Mouse (Mus musculus) bone marrow, adult 2 months (tissue): ENCODE results near the gene Mtcl1. TPM values are rescaled to one million over a fixed set of nuclear protein-coding genes. Genes with fewer than 3 reads are reported as not detected.

Experiments used
- H3K27ac ChIP-seq: fragments of 200-500 bp; 2 replicates; pipeline ENCODE4 v1.5.1; 2012; ENCODE audit warnings: low read depth, mild to moderate bottlenecking, control low read depth, inconsistent platforms, low read length; ENCODE audit not compliant: control insufficient read depth, poor library complexity, insufficient read depth
- H3K4me1 ChIP-seq: fragments of 200-500 bp; 2 replicates; pipeline ENCODE4 v1.6.1; 2011; ENCODE audit warnings: low read length; ENCODE audit not compliant: control insufficient read depth, insufficient read depth
- H3K4me3 ChIP-seq: fragments of 200-500 bp; replicated peaks from 2 replicates; pipeline ENCODE3; 2011; ENCODE audit warnings: mild to moderate bottlenecking, low read depth, low read length, control low read depth; ENCODE audit not compliant: control insufficient read depth
- CTCF ChIP-seq: fragments of 200-500 bp; IDR thresholded peaks from 2 replicates; pipeline ENCODE4 v1.5.1; 2011; ENCODE audit warnings: low read length, control low read depth; ENCODE audit not compliant: control insufficient read depth, insufficient read depth
- POLR2A ChIP-seq: fragments of 200-500 bp; IDR thresholded peaks from 2 replicates; pipeline ENCODE4 v1.6.1; 2011; ENCODE audit warnings: low read depth, mild to moderate bottlenecking, control low read depth, low read length, borderline replicate concordance; ENCODE audit not compliant: control insufficient read depth
- WGBS: fragments of 180-500 bp; shearing (Covaris S2); methylation state at CpG from one replicate; pipeline ENCODE4 v1.1.7; 2018; 5-methylcytosine and 5-hydroxymethylcytosine counted together
- polyA plus RNA-seq: library from polyadenylated mRNA; stranded (reverse); fragments of >200 nt; gene quantifications from 2 replicates; pipeline ENCODE4 v1.2.4, GENCODE M21; 2011; ENCODE audit warnings: low replicate concordance; ENCODE audit not compliant: missing spikeins, insufficient read depth, insufficient read length

Mtcl1 gene
- polyA plus RNA-seq, 1 experiment = 4.2 TPM

DNA sequence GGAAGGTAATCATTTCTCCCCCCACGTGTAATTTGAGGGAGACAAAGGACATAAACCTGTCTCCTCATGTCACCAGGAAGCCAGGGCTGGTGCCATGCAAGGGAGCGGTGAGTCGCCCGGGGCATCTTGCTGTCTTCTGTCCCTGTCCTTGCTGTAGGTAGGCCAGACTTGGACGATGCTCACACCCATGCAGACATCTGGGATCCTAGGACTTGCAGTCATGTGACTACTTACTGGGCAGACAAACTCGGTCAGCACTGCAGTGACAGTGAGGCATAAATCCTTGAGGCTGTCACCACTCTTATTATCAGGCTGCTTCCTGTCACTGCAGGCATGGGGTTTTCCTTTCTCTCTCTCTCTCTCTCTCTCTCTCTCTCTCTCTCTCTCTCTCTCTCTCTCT is 107.9 kb downstream of the Mtcl1 start:
- H3K4me3 ChIP-seq = no peak overlapping the region
- TF ChIP-seq CTCF = no peak
- TF ChIP-seq POLR2A = no peak
- WGBS = 75% methylated on average over 6 of the region's 6 CpGs

DNA sequence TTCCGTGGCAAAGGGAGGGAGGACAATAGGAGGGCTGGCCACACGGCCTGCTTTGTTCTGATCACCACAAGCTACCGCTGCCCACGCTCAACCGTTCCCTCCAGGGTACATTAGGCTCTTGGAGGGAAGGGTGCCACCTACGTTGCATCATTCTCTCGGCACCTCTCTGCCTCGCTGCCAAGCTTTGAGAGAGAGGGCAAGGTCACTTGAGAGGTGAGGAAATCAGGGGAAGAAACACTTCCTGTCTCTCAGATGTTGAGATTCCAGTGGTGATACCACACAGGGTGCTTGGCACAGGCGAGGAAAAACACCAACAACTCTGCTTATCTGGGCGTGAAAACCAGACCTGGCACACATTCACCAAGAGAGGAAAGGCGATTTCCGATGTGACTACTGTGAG is 108.8 kb downstream of the Mtcl1 start:
- Histone ChIP-seq H3K27ac (no peak overlapping the region), H3K4me3 (no peak overlapping the region), H3K4me1 (no peaks in the 10 kb centered on the region)
- TF ChIP-seq POLR2A (no peak), CTCF (no peak)
- 49% methylated on average over 12 of the region's 12 CpGs for WGBS

More for the DNA sequence above, 107.9 kb downstream of the Mtcl1 start:
- Histone ChIP-seq H3K27ac (no peak overlapping the region), H3K4me1 (no peaks in the 10 kb centered on the region)

DNA sequence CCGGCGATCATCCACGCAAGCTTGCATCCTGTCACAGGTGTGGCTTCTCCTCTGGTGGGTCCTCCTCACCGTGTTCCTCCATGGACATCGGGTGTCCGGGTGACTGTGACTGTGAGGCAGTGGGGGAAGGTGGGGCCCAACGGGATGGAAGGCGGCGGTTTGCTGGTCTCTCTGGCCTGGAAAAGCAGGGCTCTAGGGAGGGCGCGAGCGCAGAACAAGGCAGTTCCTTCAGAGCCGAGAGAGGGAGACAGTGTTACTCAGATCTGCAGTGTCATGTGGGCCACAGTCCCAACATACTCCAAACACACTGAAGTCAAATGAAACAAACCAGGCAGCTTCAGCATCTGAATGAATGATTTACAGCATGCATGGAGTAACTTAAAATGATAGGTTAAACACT is 111.6 kb downstream of the Mtcl1 start:
- Histone ChIP-seq H3K4me3 (no peak overlapping the region), H3K27ac (no peak overlapping the region), H3K4me1 (no peaks in the 10 kb centered on the region)
- TF ChIP-seq CTCF = no peak
- TF ChIP-seq POLR2A = no peak
- 86% methylated on average over 13 of the region's 13 CpGs for WGBS

DNA sequence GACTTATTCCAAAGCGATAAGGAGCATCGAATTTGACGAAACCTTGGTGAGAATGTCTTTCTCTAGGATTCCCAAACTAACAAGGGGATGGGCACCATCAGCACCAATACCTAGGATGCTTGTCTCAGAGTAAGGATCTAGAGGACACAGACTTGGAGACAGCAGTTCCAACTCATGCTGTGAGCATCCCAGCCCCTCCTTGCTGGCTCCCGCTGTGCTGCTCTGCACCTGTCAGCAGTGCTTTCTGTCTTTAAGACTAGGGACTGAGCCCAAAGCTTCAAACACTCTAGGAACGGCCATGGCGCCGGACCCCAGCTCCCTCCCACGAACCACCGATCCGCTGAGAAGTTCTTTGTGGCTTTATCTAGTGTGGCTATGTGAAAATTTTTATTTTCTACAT is 114.0 kb downstream of the Mtcl1 start:
- WGBS = 87% methylated on average over 10 of the region's 10 CpGs
- no peaks in the 10 kb centered on the region for H3K4me1 ChIP-seq
- H3K4me3 ChIP-seq = no peak overlapping the region
- TF ChIP-seq CTCF = no peak
- TF ChIP-seq POLR2A = no peak
- no peak overlapping the region for H3K27ac ChIP-seq

DNA sequence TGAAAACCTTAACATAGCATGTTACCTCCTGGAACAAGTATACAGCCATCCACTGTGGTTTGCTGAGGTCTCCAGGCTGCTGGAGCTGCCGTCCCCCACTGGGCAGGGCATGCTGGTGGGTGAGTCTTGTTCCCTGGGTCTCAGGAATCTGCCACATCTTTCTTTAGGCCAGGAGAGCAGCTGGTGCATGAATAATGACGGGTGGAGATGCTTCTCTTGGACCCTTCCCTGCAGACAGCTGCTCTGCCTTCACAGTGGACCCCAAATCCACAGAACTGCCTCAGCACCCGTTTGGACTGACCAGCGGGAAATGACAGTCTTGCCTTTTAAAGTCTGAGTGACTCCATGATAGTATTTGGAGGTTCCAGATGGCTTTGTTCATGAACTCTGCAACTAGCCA is 114.7 kb downstream of the Mtcl1 start:
- H3K4me3 ChIP-seq = no peak overlapping the region
- no peak for TF ChIP-seq POLR2A
- no peak for TF ChIP-seq CTCF
- no peaks in the 10 kb centered on the region for H3K4me1 ChIP-seq
- H3K27ac ChIP-seq = no peak overlapping the region
- 56% methylated on average over 4 of the region's 4 CpGs for WGBS

DNA sequence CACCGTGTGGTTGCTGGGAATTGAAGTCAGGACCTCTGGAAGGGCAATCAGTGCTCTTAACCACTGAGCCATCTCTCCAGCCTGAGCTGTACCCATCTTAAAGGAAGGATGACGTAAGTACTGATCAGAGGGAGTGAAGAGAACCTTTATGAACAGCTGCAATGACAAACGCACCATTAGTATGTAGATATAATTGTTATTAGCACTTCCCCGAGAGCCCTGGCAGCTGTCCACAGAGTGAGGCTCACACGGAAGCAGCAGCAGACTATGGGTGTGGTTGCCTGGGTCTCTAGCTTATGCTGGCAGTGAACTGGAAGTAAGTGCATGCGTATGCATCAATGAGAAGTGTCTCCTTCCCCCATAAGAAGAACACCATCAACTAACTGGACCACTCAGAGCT is 118.3 kb downstream of the Mtcl1 start:
- H3K4me3 ChIP-seq = no peak overlapping the region
- H3K27ac ChIP-seq = no peak overlapping the region
- TF ChIP-seq POLR2A (no peak), CTCF (no peak)
- H3K4me1 ChIP-seq = no peaks in the 10 kb centered on the region
- WGBS = 66% methylated on average over 6 of the region's 6 CpGs

DNA sequence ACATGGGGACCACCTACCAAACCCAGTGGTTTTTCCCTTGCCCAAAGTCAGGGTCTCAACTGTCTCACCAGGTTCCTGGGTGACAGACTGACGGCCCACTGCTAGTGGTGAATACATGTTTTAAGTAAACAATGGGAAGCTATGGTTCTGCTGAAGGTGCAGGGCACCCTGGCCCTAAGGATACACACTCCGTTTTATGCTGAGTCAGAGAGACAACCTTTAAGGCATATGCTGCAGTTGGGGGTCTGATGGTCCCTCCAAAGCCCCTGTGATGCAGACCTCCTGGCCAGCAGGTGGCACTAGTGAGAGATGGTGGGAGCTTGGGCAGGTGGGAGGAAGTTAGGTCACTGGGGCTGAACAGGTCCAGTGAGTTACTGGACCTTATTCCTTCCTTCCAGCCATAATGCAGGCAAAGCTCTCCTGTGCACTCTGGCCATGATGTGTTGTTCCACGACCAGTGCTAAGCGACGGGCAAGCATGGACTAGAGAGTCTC is 123.0 kb downstream of the Mtcl1 start:
- Histone ChIP-seq H3K4me1 (no peaks in the 10 kb centered on the region), H3K4me3 (no peak overlapping the region), H3K27ac (no peak overlapping the region)
- no peak for TF ChIP-seq POLR2A
- TF ChIP-seq CTCF = no peak
- WGBS = 86% methylated on average over 5 of the region's 5 CpGs

DNA sequence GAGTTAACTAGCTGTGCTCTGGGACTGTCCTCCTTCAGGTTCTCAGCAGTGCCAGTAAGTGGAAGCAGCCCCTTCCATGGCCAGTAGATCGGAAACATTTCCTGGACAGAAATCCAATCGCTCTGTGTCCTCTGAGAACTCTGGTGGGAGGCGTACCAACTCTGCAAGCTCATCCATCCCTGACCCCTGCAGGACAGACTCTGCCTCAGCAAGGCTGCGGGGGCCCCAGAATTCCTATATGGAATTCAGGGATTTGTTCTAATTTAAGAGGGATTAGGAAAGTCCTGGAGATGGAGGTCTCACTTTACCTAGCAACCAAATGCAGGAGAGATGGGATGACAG is 123.4 kb downstream of the Mtcl1 start:
- Histone ChIP-seq H3K4me1 (no peaks in the 10 kb centered on the region), H3K4me3 (no peak overlapping the region), H3K27ac (no peak overlapping the region)
- TF ChIP-seq POLR2A (no peak), CTCF (no peak)
- WGBS = 84% methylated on average over 4 of the region's 4 CpGs

DNA sequence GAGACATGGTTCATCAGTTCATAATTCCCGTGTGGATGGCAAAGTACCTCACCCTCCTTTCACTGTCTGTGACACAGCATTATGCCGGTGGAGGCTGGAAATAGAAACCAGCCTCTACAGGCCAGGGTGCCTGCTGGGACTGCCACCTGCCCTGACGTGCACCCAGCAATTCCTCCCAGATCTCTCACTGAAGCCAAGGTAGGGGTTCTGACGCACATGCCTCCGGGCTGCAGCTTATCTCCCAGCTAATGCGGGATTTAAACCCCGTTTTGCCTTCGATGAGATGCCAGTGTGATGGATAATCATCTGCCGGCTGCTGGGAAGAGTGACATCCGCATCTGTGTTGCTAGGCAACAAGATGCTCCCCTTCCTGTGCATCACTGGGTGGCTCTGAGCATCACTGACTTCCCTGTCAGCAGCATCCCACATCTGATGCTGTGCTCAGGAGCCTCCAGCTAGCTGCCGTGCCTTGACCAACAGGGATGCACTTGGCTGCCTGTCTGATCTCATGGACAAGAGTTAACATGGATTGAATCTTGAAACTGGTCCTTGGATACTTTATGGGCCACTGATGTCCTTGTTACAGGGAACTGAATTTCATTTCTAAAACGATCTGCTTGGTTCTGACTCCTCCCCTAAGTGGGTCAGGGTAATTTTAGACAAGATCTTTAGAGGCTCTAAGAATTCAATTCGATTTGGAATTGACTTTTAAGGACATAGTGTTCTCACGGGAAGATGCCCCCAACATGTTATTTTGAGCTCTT is 123.9 kb downstream of the Mtcl1 start:
- 70% methylated on average over 14 of the region's 14 CpGs for WGBS
- Histone ChIP-seq H3K4me1 (no peaks in the 10 kb centered on the region), H3K27ac (no peak overlapping the region), H3K4me3 (no peak overlapping the region)
- TF ChIP-seq CTCF = no peak
- no peak for TF ChIP-seq POLR2A
